Mouse (Mus musculus) monocyte, adult 5-6 weeks (primary cell): Measurements from ENCODE around the gene Lrrc17. TPM values are rescaled to one million over a fixed set of nuclear protein-coding genes. Genes with fewer than 3 reads are reported as not detected.

Source experiments
- ATAC-seq: fragments of 153-309, 156-312 bp; replicated peaks from 2 replicates; pipeline ENCODE4 v1.8.0; 2017; ENCODE audit warnings: mild to moderate bottlenecking; ENCODE audit not compliant: low TSS enrichment, insufficient number of reproducible peaks, severe bottlenecking, poor library complexity, low FRiP score
- total RNA-seq: library from RNA; stranded (forward); fragments of 200-1000, 200-491, 200-594 nt; gene quantifications from 3 replicates; pipeline ENCODE4 v1.2.3, GENCODE M21; 2017

The Lrrc17 gene
- total RNA-seq, 1 experiment from 2014 or later = not detected

GRCm38 (mm10) chr5:21529110-21529720, 14.1 kb upstream of the Lrrc17 start:
- ATAC-seq = no peak; the same call in 1 of the 2 replicates

GRCm38 (mm10) chr5:21532126-21532525, 11.2 kb upstream of the Lrrc17 start:
- ATAC-seq = no peak

DNA sequence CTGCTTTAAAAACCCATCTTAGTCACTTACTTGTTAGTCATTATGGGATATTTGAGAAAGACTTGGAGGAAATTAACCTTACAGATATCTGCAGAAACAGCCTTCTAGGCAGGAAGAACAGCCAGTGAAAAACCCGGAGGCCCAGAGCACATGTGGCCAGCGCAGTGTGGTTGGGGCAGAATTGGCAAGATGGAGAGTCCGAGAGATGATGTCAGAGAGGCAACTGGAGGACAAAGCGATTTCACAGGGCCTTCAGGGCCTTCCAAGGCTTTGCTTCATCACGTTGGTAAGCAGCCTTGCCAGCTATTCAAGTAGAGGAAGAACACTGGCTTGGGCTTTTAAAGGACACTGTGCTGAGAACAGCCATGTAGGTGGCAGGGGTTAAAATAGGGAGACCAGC, 10.4 kb upstream of the Lrrc17 start:
- no peak for ATAC-seq

GRCm38 (mm10) chr5:21542226-21542625, 1.1 kb upstream of the Lrrc17 start:
- no peak for ATAC-seq

DNA sequence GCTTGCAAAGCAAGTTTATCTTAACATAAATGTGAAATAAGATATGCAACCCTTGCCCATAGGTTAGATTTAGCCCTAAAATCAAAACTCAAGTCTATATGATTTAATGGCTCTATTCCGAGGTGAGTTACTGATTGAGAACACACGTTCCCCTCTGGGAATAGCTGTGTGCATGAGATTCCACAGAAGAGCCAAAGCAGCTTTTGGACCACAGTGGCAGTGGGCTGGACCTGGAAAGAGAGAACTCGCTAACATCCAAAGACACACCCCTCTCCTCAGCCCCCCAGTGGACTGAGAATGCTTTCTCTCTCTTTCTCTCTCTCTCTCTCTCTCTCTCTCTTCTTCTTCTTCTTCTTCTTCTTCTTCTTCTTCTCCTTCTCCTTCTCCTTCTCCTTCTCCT, 1.5 kb downstream of the Lrrc17 start:
- no peak for ATAC-seq

- ATAC-seq = no peak
Observed at GRCm38 (mm10) chr5:21545227-21545626, 1.9 kb downstream of the Lrrc17 start.

DNA sequence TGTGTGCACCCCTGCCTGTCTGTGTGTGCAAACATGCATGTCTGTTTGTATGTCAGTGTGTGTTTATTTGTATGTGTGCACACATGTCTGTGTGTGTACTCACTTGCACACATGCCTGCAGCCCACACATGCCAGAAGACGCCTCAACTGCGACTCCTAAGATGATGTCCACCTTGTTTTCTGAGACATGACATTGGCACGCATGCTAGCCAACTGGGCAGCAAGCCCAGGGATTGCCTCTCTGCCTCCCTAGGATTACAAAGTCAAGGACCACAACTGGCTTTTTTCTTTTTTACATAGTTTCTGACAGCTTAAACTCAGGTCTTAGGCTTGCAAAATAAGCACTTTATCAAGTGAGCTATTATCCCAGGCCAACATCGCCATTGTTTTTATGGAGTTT, 2.4 kb downstream of the Lrrc17 start:
- no peak for ATAC-seq

- 0 out of 2 replicates have a peak, but pooled peaks have one; percentile 35 for ATAC-seq
Observed at GRCm38 (mm10) chr5:21547005-21547404, 3.6 kb downstream of the Lrrc17 start.

GRCm38 (mm10) chr5:21553685-21554084, 10.3 kb downstream of the Lrrc17 start:
- ATAC-seq = no peak

GRCm38 (mm10) chr5:21554732-21555131, 11.4 kb downstream of the Lrrc17 start:
- ATAC-seq = no peak

GRCm38 (mm10) chr5:21556502-21556901, 13.1 kb downstream of the Lrrc17 start:
- no peak for ATAC-seq

DNA sequence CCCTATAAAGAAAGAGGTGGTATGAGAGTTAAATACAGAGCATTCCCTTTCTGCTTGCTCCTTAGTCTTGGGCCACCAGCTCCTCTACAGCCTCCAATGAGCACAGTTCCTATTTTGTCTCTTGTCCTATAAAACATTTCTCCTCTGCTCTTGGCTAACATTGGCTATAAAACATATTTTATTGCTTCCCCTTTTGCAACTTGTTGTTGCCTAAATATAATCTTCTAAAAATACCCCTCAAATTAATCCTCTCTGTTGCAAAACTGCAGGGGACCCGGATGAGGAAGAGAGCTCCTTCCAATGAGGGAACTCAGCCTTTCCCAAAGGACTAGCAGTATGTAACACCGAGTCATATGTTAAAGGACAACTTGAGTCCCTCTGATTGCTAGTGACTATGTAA, 20.6 kb downstream of the Lrrc17 start:
- peak; percentile 51; the same call in 1 of the 2 replicates for ATAC-seq

GRCm38 (mm10) chr5:21565392-21566065, 22.2 kb downstream of the Lrrc17 start:
- ATAC-seq = no peak

DNA sequence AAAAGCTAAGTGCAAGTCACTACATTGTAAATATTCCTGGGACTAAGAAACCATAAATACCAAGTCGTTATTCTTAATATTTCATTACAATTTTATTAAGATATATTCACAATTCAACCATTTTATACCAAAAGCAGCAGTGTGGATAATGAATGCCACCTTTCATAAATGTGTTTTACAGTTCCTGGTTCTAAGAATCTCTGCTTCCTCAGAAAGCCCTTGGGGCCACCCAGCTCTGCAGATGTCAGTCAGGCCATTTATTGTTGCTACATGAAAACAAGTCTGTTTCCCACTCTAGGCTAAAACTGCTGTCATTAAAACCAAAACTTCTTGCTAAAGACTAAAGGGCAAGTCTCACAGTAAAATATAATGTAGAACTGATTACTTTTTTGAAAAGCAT, 24.4 kb downstream of the Lrrc17 start:
- ATAC-seq = no peak

GRCm38 (mm10) chr5:21572764-21573416, 29.5 kb downstream of the Lrrc17 start:
- ATAC-seq = no peak

DNA sequence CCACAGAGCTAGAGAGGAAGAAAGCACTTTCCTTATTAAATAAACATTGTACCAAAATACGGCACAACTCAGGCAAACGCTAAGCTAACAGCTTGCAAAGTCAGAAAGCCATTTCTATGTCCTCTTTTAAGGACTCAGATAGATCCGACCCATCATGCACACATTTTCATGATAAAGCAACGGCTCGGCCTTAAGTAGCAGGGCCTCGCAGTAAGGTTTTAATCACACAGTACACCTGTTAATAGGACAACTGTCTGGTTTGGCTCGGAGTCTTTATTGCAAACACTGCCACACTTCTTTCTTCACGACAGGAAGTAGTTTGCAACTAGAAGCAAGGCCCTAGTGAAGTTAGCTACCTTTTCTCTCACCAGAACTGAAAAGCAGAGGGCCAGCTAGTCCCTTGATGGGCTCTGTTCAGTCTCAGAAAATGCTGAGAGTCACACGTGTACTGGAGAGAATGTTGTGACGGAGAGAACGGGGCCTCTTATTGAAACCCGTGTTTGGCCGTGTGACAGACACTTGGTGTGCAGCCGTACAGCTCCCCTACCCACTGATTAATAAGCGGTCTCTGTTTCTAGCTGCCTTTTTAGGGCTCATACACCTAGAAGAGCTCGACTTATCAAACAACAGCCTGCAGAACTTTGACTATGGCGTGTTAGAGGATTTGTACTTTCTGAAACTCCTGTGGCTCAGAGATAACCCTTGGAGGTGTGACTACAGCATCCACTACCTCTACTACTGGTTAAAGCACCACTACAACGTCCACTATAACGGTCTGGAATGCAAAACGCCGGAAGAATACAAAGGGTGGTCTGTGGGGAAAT, 31.2 kb downstream of the Lrrc17 start:
- no peak for ATAC-seq

DNA sequence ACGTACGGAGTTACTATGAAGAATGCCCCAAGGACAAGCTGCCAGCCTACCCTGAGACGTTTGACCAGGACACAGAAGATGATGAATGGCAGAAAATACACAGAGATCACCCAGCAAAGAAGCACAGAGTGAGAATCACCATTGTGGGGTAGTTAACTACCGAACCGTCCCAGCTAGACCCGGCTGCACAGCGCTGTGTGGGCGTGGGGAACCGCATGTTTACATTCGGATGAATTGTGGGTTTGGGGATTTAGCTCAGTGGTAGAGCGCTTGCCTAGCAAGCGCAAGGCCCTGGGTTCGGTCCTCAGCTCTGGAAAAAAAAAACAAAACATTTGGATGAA, 31.8 kb downstream of the Lrrc17 start:
- no peak for ATAC-seq

DNA sequence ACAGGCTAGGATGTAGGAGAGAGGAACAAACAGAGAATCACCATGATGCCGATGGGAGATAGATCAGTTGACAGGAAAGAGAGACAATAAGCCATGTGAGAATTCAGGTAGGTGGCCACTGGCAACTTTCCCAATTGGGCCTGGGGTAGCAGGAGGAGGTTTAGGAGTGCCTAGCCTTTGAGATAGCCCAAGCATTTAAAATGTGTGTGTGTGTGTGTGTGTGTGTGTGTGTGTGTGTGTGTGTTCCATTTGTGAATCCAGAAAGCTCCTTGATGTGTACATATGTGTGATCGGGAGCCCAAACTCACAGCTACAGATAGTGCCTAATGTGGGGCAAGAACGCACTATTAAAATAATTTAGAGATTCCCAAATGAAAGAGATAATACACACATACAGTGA, 34.8 kb downstream of the Lrrc17 start:
- no peak for ATAC-seq

DNA sequence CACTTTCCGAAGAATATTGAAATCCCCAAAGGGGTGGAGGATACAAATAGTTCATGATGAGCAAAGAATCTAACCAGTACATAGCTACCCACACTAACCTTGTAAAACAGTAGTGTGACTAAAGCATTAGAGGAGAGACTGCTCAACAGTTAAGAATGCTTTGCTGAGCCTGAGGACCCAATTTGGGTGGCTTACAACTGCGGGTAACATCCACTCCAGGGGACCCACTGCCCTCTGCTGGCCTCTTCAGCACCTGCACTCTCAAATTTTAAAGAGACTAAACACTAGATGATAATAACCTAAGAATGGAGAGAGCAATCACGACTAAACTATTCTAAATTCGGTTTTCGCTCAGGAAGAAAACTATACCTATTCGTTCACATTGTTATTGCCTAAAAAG, 43.4 kb downstream of the Lrrc17 start:
- peak; percentile 75; the same call in 1 of the 2 replicates for ATAC-seq
